Mouse (Mus musculus) layer of hippocampus, adult 8-10 months (tissue): ENCODE results near the gene Il10rb. TPM values are rescaled to one million over a fixed set of nuclear protein-coding genes. Genes with fewer than 3 reads are reported as not detected.

Experiments used
- DNase-seq, 2 experiments: peaks; one replicate each; pipeline ENCODE4 v3.0.0; 2022; ENCODE audit warnings: low spot score in 2 of 2
- total RNA-seq, 4 experiments: library from RNA; stranded (reverse); gene quantifications; 2 replicates each; pipeline ENCODE4 v1.2.4; 2022

The Il10rb gene
- total RNA-seq = 10 to 100 TPM in 3 of 4 experiments, 1 to 10 TPM in 1; 9.6 to 18.3 (median 14.3) TPM

GRCm38 (mm10) chr16:91405640-91406584 lies at the start of gene Il10rb:
Gene Il10rb, plus strand, starts transcription at chr16:91406164.
- DNase-seq = peak in 1 of 2 experiments; percentile 21

GRCm38 (mm10) chr16:91356760-91357525 lies 49.0 kb upstream of the Il10rb start:
- no peak for DNase-seq

DNA sequence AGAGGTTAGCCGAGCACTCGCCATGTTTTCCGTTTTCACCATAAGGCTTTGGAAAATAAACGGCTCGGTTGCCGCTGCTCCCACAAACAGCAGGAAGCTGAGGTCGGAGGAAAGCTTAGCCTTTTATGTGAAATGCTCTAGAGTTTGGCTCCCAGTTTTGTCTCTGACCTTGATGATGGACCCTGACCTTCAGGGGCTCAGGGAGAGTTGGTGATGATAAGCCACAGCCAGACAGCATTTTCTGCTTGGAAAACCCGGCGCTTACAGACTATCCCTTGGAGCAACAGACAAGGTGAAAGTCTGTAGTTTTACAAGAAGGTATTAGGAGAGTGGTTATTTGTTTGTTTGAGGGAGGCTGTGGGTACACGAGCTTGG lies 48.5 kb upstream of the Il10rb start:
- DNase-seq = no peak

DNA sequence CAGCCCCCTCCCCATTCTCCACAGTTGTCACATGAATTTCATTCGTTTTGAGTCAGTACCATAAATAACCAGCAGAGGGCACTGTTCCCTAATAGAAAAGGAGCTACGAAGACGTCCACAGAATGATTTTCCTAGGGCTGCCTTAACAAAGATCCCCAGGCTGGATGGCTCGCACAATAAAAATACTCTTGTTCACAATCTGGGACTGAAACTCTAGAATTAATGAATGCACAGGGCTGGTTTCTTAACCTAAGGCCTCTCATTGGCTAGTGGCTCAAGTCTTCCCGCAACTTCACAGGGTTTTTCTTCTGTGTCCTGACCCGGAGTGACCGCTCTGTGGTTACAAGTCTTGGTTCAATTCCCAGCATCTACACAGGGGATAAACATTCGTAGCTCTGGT lies 47.4 kb upstream of the Il10rb start:
- DNase-seq = peak in 1 of 2 experiments; percentile 36

- no peak for DNase-seq
These were observed 46.4 kb upstream of the Il10rb start for GRCm38 (mm10) chr16:91359531-91359930.

GRCm38 (mm10) chr16:91360162-91360561 lies 45.8 kb upstream of the Il10rb start:
- no peak for DNase-seq

DNA sequence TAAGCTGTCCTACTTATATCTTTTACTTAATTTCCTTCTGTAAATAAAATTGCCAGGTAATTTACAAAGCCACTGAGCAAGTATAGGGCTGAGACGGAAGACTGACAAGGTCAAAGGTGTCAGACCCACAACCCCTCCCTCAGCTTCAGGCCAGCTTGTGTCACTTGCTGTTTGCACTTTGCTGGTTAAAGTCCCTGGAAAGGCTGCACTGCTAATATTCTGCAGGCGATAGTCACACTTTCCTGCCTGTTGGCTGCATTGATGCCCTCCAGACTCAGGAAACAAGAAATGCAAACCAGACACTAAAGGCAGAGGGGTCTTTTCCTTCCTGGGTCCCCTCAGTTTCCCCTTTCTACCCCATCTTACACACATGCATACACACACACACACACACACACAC lies 44.0 kb upstream of the Il10rb start:
- DNase-seq = no peak

GRCm38 (mm10) chr16:91362616-91363272 lies 43.2 kb upstream of the Il10rb start:
- DNase-seq = no peak

DNA sequence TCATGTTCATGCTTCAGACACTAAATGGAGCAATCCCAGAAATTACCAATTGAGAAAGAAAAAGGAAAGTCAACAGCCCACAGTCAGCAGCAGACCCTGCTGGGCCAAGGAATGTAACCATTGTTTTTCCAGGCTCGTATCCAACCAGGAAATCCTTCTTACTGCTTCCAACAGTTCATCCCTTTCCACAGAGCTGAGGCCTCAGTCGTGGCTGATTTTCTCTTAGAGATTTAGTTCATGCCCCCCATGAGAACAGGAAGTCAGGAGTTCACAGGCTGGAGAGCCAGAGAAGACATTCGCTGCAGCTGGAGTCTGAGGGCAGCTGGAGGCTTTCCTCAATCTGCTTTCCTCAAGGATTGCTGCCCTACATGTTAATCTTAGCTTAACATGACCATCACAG lies 42.5 kb upstream of the Il10rb start:
- DNase-seq = no peak

DNA sequence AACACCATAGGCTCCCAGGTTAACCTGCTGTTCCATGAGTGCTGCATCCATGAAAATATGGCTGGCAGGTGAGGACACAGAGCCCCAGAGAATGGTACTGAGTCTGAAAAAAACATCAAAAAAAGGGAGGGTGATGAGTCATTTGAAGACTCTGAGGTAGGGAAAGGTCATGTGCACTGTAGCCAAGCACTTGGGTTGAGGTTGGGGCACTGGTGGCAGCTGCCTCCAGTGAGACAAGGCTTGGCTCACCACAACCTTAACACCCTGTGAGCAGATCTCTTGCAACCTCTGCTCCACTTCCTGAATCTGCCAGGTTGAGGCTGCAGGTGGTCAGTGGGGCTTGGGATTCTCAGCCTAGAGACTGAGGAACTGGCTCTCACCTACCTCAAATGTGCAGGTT lies 39.4 kb upstream of the Il10rb start:
- no peak for DNase-seq

DNA sequence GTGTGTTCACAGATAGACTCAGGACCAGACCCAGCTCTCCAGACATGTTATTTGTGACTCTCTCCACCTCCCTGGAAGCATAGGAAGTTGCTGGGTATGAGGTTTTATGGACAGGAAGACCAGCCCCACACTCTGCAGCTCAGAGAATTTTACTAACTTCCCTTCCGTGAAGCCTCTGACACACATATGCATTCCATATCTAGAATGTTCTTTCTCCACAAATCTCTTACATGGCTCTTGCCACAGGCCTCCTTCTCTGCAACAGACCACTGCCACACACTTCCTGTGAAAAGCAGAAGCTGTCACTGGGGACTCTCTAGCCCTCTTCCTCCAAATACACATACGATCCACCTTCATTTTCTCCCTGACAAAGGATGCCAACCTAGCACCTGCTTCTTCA lies 38.9 kb upstream of the Il10rb start:
- no peak for DNase-seq

GRCm38 (mm10) chr16:91372577-91373472 lies 33.1 kb upstream of the Il10rb start, which contains the start of gene Ifnar2:
Gene Ifnar2, plus strand, starts transcription at chr16:91372783.
- DNase-seq = peak; percentile 76 to 79

GRCm38 (mm10) chr16:91373473-91374252 lies 32.3 kb upstream of the Il10rb start:
- DNase-seq = no peak

- DNase-seq = no peak
These were observed 31.7 kb upstream of the Il10rb start for GRCm38 (mm10) chr16:91374253-91374634.

GRCm38 (mm10) chr16:91376701-91377100 lies 29.3 kb upstream of the Il10rb start:
- DNase-seq = no peak

- DNase-seq = no peak
These were observed 27.5 kb upstream of the Il10rb start for GRCm38 (mm10) chr16:91378431-91378986.

DNA sequence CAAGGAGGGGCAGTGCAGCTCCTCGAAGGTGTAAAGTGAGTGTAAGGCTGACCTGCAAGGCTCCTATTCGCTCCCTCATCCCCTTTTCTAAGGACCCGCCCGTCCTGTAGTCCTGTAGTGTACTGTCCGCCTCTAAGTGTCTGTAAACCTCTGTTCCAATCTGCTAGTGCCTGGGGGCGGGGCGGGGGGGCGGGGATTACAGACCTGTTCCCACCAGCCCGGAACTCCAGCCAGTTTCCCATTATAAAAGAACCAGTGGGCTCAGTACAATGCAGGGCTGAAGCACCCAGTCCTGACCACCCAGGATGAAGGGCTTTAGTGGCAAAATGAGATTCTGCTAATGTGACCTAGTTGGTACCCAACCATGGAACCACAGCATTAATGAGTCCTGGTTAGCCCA lies 27.0 kb upstream of the Il10rb start:
- DNase-seq = no peak

DNA sequence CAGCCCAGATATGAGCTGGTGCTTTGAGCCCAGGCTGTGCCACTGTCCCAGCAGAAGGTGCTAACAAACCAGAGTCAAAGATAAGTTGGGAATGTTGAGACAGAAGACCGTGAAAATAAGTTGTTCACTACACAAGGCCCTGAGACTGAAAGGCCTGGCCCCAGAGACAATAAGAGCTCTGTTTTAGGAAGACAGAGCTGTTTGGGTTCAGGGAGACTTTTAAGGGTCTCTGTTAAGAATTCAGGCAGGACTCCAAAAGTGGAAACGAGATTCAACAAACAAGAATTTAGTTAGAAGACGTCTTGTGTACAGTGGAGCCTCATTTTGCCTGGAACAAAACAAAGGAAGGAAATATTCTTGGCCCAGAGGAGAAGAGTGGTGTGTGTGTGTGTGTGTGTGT lies 26.6 kb upstream of the Il10rb start:
- no peak for DNase-seq

GRCm38 (mm10) chr16:91380151-91380550 lies 25.8 kb upstream of the Il10rb start:
- DNase-seq = no peak

GRCm38 (mm10) chr16:91381606-91382005 lies 24.4 kb upstream of the Il10rb start:
- no peak for DNase-seq
